Mouse (Mus musculus) cortical plate, adult 2 months (tissue): Measurements from ENCODE around the gene Atg101.

Source experiments
- CTCF ChIP-seq: fragments of 200-500 bp; IDR thresholded peaks from 2 replicates; pipeline ENCODE4 v1.5.1; 2011; ENCODE audit warnings: mild to moderate bottlenecking, control low read depth, low read length; ENCODE audit not compliant: insufficient read depth; ENCODE audit errors: extremely low read depth
- POLR2A ChIP-seq: fragments of 200-500 bp; IDR thresholded peaks from 2 replicates; pipeline ENCODE4 v1.6.1; 2011; ENCODE audit warnings: mild to moderate bottlenecking, low read length, control low read depth; ENCODE audit not compliant: insufficient read depth; ENCODE audit errors: extremely low read depth

GRCm38 (mm10) chr15:101271513-101271912, 12.6 kb upstream of the Atg101 start:
- TF ChIP-seq CTCF, result no peak
- no peak for TF ChIP-seq POLR2A
